Mouse (Mus musculus) forebrain, embryonic 14.5 days (tissue): ENCODE results near the gene Akr1b10. TPM values are rescaled to one million over a fixed set of nuclear protein-coding genes. Genes with fewer than 3 reads are reported as not detected.

Experiments
- ATAC-seq: fragments of 200-750 bp; cut with Nextera tagmentation; 2 replicates; pipeline ENCODE4 v1.8.0; 2017; ENCODE audit warnings: mild to moderate bottlenecking, moderate library complexity
- DNase-seq: peaks from one replicate; pipeline ENCODE4 v3.0.0-alpha.2; 2015; ENCODE audit warnings: low spot score
- H3K27ac ChIP-seq: fragments of 300-500 bp; sonication (generic); 2 replicates; pipeline ENCODE4 v1.5.1; 2014; ENCODE audit warnings: low read depth, mild to moderate bottlenecking, control low read depth, low read length, moderate library complexity
- H3K27me3 ChIP-seq: fragments of 300-500 bp; sonication (generic); replicated peaks from 2 replicates; pipeline ENCODE4 v1.6.1; 2014; ENCODE audit warnings: low read length, control low read depth, mixed read lengths; ENCODE audit not compliant: control insufficient read depth, insufficient read depth
- H3K36me3 ChIP-seq: fragments of 300-500 bp; sonication (generic); 2 replicates; pipeline ENCODE4 v1.6.1; 2014; ENCODE audit warnings: low read length, control low read depth; ENCODE audit not compliant: control insufficient read depth, insufficient read depth
- H3K4me1 ChIP-seq: fragments of 300-500 bp; sonication (generic); 2 replicates; pipeline ENCODE4 v1.6.1; 2014; ENCODE audit warnings: antibody characterized with exemption, low read length, control low read depth; ENCODE audit not compliant: control insufficient read depth, insufficient read depth
- H3K4me2 ChIP-seq: fragments of 300-500 bp; sonication (generic); 2 replicates; pipeline ENCODE4 v1.6.1; 2014; ENCODE audit warnings: mild to moderate bottlenecking, control low read depth, low read length
- H3K4me3 ChIP-seq: fragments of 300-500 bp; sonication (generic); 2 replicates; pipeline ENCODE4 v1.5.1; 2014; ENCODE audit warnings: low read depth, low read length, control low read depth
- H3K9ac ChIP-seq: fragments of 300-500 bp; sonication (generic); 2 replicates; pipeline ENCODE4 v1.6.1; 2014; ENCODE audit warnings: mild to moderate bottlenecking, low read length, control low read depth, moderate library complexity
- H3K9me3 ChIP-seq: fragments of 300-500 bp; sonication (generic); replicated peaks from 2 replicates; pipeline ENCODE4 v1.6.1; 2016; ENCODE audit warnings: low read length, control low read depth, mixed read lengths; ENCODE audit not compliant: control insufficient read depth
- WGBS: fragments of 180-500 bp; shearing (Covaris S2); extraction: QIAGEN DNeasy Blood & Tissue Kit; methylation state at CpG from one replicate; pipeline ENCODE4 v1.1.7; 2014; 5-methylcytosine and 5-hydroxymethylcytosine counted together
- polyA plus RNA-seq: library from polyadenylated mRNA; unstranded; fragments of >200 nt; fragmentation: Nextera tagmentation; extraction: Ambion mirVana; gene quantifications from 2 replicates; pipeline ENCODE4 v1.2.1, GENCODE M21; 2014

The Akr1b10 gene
- polyA plus RNA-seq, 1 experiment from 2014 or later, result 5.8 TPM

GRCm38 (mm10) chr6:34388420-34389156 lies 4.6 kb downstream of the Akr1b10 start:
- 88% methylated on average over 4 of the region's 4 CpGs for WGBS
- no peak for ATAC-seq

GRCm38 (mm10) chr6:34395897-34396296 lies 11.9 kb downstream of the Akr1b10 start:
- Histone ChIP-seq H3K9me3 (no peaks in the 10 kb centered on the region), H3K4me3 (no peak overlapping the region), H3K36me3 (no peaks in the 10 kb centered on the region), H3K9ac (no peak overlapping the region), H3K27me3 (no peaks in the 10 kb centered on the region), H3K27ac (no peak overlapping the region), H3K4me2 (no peak overlapping the region), H3K4me1 (no peaks in the 10 kb centered on the region)
- no peak for DNase-seq
- WGBS, result 71% methylated on average over 5 of the region's 5 CpGs
- ATAC-seq, result no peak

More at GRCm38 (mm10) chr6:34388420-34389156, 4.6 kb downstream of the Akr1b10 start:
- no peak overlapping the region for H3K27ac ChIP-seq
- H3K27me3 ChIP-seq, result no peaks in the 10 kb centered on the region
- H3K36me3 ChIP-seq, result no peaks in the 10 kb centered on the region
- H3K4me1 ChIP-seq, result peaks cover 11% of the 10 kb centered on the region; the same call in 1 of the 2 replicates
- no peaks in the 10 kb centered on the region for H3K9me3 ChIP-seq
- DNase-seq, result no peak
- H3K4me2 ChIP-seq, result no peak overlapping the region
- no peak overlapping the region for H3K4me3 ChIP-seq
- no peak overlapping the region for H3K9ac ChIP-seq

GRCm38 (mm10) chr6:34398431-34398830 lies 14.4 kb downstream of the Akr1b10 start:
- ATAC-seq, result no peak
- 91% methylated on average over 6 of the region's 6 CpGs for WGBS

GRCm38 (mm10) chr6:34399606-34400220 lies 15.7 kb downstream of the Akr1b10 start:
- H3K9me3 ChIP-seq, result no peaks in the 10 kb centered on the region
- 86% methylated on average over 13 of the region's 13 CpGs for WGBS
- H3K27me3 ChIP-seq, result no peaks in the 10 kb centered on the region
- H3K4me3 ChIP-seq, result no peak overlapping the region
- no peak for DNase-seq
- no peak overlapping the region for H3K9ac ChIP-seq
- no peak for ATAC-seq
- H3K27ac ChIP-seq, result no peak overlapping the region
- no peaks in the 10 kb centered on the region for H3K4me1 ChIP-seq
- no peaks in the 10 kb centered on the region for H3K36me3 ChIP-seq
- no peak overlapping the region for H3K4me2 ChIP-seq

More at GRCm38 (mm10) chr6:34398431-34398830, 14.4 kb downstream of the Akr1b10 start:
- no peaks in the 10 kb centered on the region for H3K9me3 ChIP-seq
- no peak for DNase-seq
- H3K4me2 ChIP-seq, result no peak overlapping the region
- H3K4me3 ChIP-seq, result no peak overlapping the region
- no peaks in the 10 kb centered on the region for H3K36me3 ChIP-seq
- no peak overlapping the region for H3K9ac ChIP-seq
- no peak overlapping the region for H3K27ac ChIP-seq
- H3K27me3 ChIP-seq, result no peaks in the 10 kb centered on the region
- H3K4me1 ChIP-seq, result no peaks in the 10 kb centered on the region

GRCm38 (mm10) chr6:34400696-34401095 lies 16.7 kb downstream of the Akr1b10 start:
- H3K27ac ChIP-seq, result no peak overlapping the region
- H3K4me1 ChIP-seq, result no peaks in the 10 kb centered on the region
- no peaks in the 10 kb centered on the region for H3K9me3 ChIP-seq
- no peaks in the 10 kb centered on the region for H3K27me3 ChIP-seq
- 90% methylated on average over 2 of the region's 2 CpGs for WGBS
- no peak overlapping the region for H3K9ac ChIP-seq
- H3K36me3 ChIP-seq, result no peaks in the 10 kb centered on the region
- no peak for ATAC-seq
- DNase-seq, result no peak
- no peak overlapping the region for H3K4me2 ChIP-seq
- H3K4me3 ChIP-seq, result no peak overlapping the region

GRCm38 (mm10) chr6:34406746-34407145 lies 22.7 kb downstream of the Akr1b10 start:
- ATAC-seq, result no peak
- 93% methylated on average over 4 of the region's 4 CpGs for WGBS
- no peaks in the 10 kb centered on the region for H3K27me3 ChIP-seq
- no peak overlapping the region for H3K4me2 ChIP-seq
- no peak for DNase-seq
- no peaks in the 10 kb centered on the region for H3K36me3 ChIP-seq
- H3K4me1 ChIP-seq, result no peaks in the 10 kb centered on the region
- no peak overlapping the region for H3K9ac ChIP-seq
- no peak overlapping the region for H3K4me3 ChIP-seq
- no peaks in the 10 kb centered on the region for H3K9me3 ChIP-seq
- no peak overlapping the region for H3K27ac ChIP-seq

- no peaks in the 10 kb centered on the region for H3K36me3 ChIP-seq
- no peak overlapping the region for H3K9ac ChIP-seq
- DNase-seq (no peak), ATAC-seq (no peak)
- no peak overlapping the region for H3K4me3 ChIP-seq
- H3K27ac ChIP-seq, result no peak overlapping the region
- H3K27me3 ChIP-seq, result no peaks in the 10 kb centered on the region
- 59% methylated on average over 10 of the region's 10 CpGs for whole genome bisulfite sequencing
- no peaks in the 10 kb centered on the region for H3K4me1 ChIP-seq
- H3K4me2 ChIP-seq, result no peak overlapping the region
- H3K9me3 ChIP-seq, result no peaks in the 10 kb centered on the region
These were observed 23.4 kb downstream of the Akr1b10 start for GRCm38 (mm10) chr6:34407403-34407802.

- H3K4me2 ChIP-seq, result no peak within 1 kb of the TSS
- no peaks in the 10 kb centered on the region for H3K36me3 ChIP-seq
- no peak within 1 kb of the TSS for H3K27ac ChIP-seq
- H3K4me3 ChIP-seq, result no peak within 1 kb of the TSS
- H3K9ac ChIP-seq, result no peak within 1 kb of the TSS
- WGBS, result 89% methylated on average over 6 of the region's 6 CpGs
- ATAC-seq (no peak), DNase-seq (no peak)
- no peaks in the 10 kb centered on the region for H3K4me1 ChIP-seq
- no peaks in the 10 kb centered on the region for H3K9me3 ChIP-seq
- H3K27me3 ChIP-seq, result no peaks in the 10 kb centered on the region
These were observed 28.0 kb downstream of the Akr1b10 start, which contains the start of gene Akr1b7 for GRCm38 (mm10) chr6:34412023-34412422. Gene Akr1b7, plus strand, starts transcription at chr6:34412334.

- DNase-seq, result no peak
- no peaks in the 10 kb centered on the region for H3K4me1 ChIP-seq
These were observed 28.7 kb downstream of the Akr1b10 start for GRCm38 (mm10) chr6:34412688-34413087.

More at GRCm38 (mm10) chr6:34412688-34413087, 28.7 kb downstream of the Akr1b10 start:
- H3K27me3 ChIP-seq, result no peaks in the 10 kb centered on the region
- no peak overlapping the region for H3K4me3 ChIP-seq
- H3K36me3 ChIP-seq, result no peaks in the 10 kb centered on the region
- no peaks in the 10 kb centered on the region for H3K9me3 ChIP-seq
- H3K9ac ChIP-seq, result no peak overlapping the region
- ATAC-seq, result no peak
- no peak overlapping the region for H3K4me2 ChIP-seq
- H3K27ac ChIP-seq, result no peak overlapping the region
- WGBS, result 79% methylated on average over 1 of the region's 1 CpGs
